Mouse (Mus musculus) stomach, adult 2 months (tissue): ENCODE measurements around the gene Dnajc10. TPM values are rescaled to one million over a fixed set of nuclear protein-coding genes. Genes with fewer than 3 reads are reported as not detected.

ENCODE experiments used
- polyA plus RNA-seq: library from polyadenylated mRNA; depleted of rRNA; stranded (reverse); fragments of >200 nt; gene quantifications from 2 replicates; pipeline ENCODE4 v1.2.3, GENCODE M21; 2012; rRNA removed

The Dnajc10 gene
- 9.9 and 12.3 TPM in 2 replicates for polyA plus RNA-seq

DNA sequence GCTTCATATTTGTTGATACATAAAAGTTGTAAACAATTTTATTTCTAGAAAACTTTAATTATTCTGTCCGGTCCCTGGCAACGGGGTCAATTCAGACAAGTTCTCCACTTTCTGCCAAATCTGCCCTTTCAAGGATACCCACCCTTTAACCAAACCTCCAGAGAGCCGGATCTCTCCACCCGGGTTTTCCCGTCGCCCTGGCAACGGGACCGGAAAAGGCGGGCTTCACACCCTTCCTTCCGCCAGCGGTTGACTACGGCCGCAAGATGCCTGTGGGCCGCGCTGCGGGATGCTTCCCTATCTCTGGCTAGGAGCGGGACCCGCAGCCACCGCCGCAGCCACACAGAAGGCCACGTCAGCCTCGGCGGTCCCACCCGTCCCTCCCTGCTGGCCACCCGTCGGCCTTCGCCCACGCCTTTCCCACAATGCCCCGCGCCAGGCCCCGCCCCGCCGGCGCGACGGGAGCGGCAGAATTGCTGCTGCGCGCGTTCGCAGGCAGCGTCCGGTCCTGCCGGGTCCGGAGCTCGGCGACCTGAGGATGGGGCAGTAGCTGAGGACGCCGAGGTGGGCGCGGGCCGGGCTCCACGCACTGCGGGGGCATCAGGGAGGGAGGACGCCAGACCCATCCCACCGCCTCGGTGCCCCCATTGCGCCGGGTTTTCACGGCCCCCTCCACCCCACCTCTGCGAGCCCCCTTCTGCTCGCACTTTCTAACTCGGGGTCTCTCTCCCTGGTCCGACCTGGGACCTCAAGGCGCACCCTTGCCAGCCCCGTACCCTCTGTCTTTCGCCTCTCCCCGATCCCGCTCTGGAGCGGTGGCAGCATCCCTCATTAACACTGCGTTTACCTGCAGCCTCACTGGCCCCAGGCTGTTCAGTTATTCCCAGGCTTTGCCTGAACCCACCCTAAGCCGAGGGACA lies at the start of gene Dnajc10:
Gene Dnajc10, plus strand, starts transcription at position 225 of the 920 bp plus-strand sequence.

DNA sequence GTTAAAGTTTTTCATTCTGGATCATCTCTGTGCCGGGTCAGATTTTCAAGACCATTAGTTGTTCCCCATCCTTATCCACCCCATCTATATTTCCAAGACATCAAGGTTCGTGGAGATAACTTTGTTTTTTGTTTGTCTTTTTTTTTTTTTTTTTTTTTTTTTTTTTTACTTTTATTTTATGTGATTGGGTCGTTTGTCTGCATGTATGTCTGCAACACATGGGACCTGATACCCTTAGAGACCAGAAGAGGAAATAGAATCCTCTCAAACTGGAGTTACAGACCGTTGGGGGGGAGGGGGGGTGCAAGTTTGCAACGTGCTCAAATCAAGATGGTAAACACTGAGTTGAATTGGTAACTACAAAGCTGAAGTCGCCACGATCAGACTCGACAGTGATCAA lies 23.1 kb upstream of the Dnajc10 start, which contains the start of gene Prdx6b:
Gene Prdx6b, plus strand, starts transcription at position 301 of the 400 bp plus-strand sequence.

Other genes with a start within 250 kb of the Dnajc10 start
- 0.80 and 1.9 TPM in 2 replicates for gene Pde1a, start 186.0 kb upstream of the Dnajc10 start, polyA plus RNA-seq
- not detected in 2 replicates for gene Prdx6b, start 23.0 kb upstream of the Dnajc10 start, polyA plus RNA-seq
- gene Frzb, start 132.2 kb downstream of the Dnajc10 start, polyA plus RNA-seq = 0.27 and 0.47 TPM in 2 replicates